Mouse (Mus musculus): ENCODE data around the gene Cib3. TPM values are rescaled to one million over a fixed set of nuclear protein-coding genes. Genes with fewer than 3 reads are reported as not detected.

The Cib3 gene
- polyA plus RNA-seq, 1 experiment = not detected

DNA sequence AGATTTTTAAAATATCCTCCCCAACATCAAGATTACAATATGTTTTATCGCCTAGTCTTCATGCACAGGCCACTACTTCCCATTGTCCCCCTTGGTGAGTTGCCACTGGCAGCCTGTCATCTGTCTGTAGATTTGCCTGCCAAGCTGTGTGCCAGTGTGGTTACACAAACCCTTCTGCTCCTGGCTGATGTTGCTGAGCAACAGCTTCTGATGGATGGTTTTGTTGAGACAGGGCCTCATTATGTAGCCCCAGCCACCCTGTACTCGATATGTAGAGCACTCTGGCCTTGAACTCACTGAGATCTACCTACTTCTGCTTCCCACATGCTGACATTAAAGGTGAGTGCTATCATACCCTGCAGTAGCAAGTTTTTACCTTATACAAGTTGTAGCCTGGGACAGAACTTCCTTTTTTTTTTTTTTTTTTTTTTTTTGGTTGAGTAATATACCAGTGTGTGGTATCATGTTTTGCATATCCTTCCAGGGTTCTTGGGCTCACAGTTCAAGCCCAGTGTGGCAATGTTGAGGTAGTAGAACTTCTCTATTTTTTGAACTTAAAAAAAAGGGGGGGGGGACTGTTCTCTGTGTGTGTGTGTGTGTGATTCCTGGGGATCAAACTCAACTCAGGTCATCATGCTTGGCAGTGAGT, 29.0 kb downstream of the Cib3 start:
- peaks cover 39% of the 10 kb centered on the region for H3K36me3 ChIP-seq (replicated peaks; ENCODE audit: low read length)
- TF ChIP-seq GATA1 (IDR thresholded peaks at IDR 0.05; ENCODE audit: borderline replicate concordance, low read length) (no peak), FLI1 (IDR thresholded peaks at IDR 0.05; ENCODE audit: low read length) (no peak)
- no peak overlapping the region for H3K4me3 ChIP-seq (replicated peaks)
- H3K4me1 ChIP-seq = peaks cover 29% of the 10 kb centered on the region
- no peaks in the 10 kb centered on the region for H3K9me3 ChIP-seq
- no peaks in the 10 kb centered on the region for H3K27me3 ChIP-seq (replicated peaks)

GRCm38 (mm10) chr8:72177346-72177925, 35.2 kb downstream of the Cib3 start:
- Histone ChIP-seq H3K4me1 (peaks cover 15% of the 10 kb centered on the region; the same call in 1 of the 2 replicates), H3K9me3 (no peaks in the 10 kb centered on the region), H3K4me3 (replicated peaks) (no peak overlapping the region), H3K36me3 (replicated peaks; ENCODE audit: low read length) (peaks cover 99% of the 10 kb centered on the region), H3K27me3 (replicated peaks) (no peaks in the 10 kb centered on the region)
- TF ChIP-seq FLI1 (IDR thresholded peaks at IDR 0.05; ENCODE audit: low read length) (no peak), GATA1 (IDR thresholded peaks at IDR 0.05; ENCODE audit: borderline replicate concordance, low read length) (no peak)

DNA sequence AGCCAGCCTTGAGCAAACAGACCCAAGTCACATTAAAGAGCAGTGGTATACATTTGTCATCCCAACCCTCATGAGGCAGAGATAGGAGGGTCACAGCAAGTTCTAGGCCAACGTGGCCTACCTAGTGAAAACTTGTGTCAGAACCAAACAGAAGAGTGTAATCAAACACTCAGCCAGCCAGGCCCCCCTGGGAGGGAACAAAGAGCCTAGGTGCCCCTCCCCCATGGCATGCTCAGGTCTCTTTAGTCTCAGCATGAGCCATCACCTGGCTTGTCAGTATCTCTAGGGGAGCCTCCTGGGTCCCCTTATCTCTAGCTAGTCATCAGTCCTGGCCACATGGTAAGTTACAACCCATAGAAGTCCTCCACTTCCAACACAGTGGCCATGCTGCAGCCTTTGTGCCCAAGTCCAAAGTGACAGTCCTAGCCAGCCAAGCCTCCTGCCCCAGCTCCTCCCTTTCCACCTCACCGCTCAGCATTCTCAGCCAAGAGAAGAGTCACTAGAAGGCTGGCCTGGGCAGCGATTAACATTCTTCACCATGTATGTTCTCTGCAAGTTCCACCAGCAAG, 42.9 kb downstream of the Cib3 start:
- Histone ChIP-seq H3K36me3 (replicated peaks; ENCODE audit: low read length) (peaks cover 100% of the 10 kb centered on the region), H3K9me3 (no peaks in the 10 kb centered on the region), H3K27me3 (replicated peaks) (no peaks in the 10 kb centered on the region), H3K4me3 (replicated peaks) (no peak overlapping the region), H3K4me1 (peaks cover 54% of the 10 kb centered on the region)
- TF ChIP-seq GATA1 (IDR thresholded peaks at IDR 0.05; ENCODE audit: borderline replicate concordance, low read length) (no peak), FLI1 (IDR thresholded peaks at IDR 0.05; ENCODE audit: low read length) (no peak)

DNA sequence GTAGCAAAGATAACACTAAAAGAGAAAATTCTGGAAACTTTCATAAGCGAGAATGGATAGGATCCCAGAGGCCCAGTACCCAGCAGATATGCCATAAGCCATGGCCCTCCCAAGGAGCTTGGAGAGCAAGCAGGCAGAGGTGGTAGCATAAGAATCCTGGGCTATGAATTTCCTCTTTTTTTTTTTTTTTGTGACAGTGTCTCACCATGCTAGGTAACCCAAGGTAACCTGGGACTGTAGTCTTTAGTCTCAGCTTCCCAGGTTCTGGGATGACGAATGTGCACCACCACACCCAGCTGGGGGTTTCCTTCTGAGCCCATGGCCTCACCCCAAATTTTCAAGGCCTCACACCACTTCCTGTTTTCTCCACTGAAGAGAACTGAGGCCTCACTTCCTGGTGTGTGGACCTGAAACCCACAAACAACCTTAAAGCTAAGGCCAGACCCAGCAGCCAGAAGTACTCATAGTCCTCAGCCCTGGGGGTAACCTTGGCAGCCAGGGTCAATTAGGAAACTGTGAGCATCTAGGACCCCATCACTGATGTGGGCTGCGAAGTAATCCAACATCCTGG, 43.5 kb downstream of the Cib3 start:
- Histone ChIP-seq H3K4me1 (peaks cover 59% of the 10 kb centered on the region), H3K36me3 (replicated peaks; ENCODE audit: low read length) (peaks cover 100% of the 10 kb centered on the region), H3K9me3 (no peaks in the 10 kb centered on the region), H3K4me3 (replicated peaks) (no peak overlapping the region), H3K27me3 (replicated peaks) (no peaks in the 10 kb centered on the region)
- TF ChIP-seq FLI1 (IDR thresholded peaks at IDR 0.05; ENCODE audit: low read length) (no peak), GATA1 (IDR thresholded peaks at IDR 0.05; ENCODE audit: borderline replicate concordance, low read length) (no peak)

DNA sequence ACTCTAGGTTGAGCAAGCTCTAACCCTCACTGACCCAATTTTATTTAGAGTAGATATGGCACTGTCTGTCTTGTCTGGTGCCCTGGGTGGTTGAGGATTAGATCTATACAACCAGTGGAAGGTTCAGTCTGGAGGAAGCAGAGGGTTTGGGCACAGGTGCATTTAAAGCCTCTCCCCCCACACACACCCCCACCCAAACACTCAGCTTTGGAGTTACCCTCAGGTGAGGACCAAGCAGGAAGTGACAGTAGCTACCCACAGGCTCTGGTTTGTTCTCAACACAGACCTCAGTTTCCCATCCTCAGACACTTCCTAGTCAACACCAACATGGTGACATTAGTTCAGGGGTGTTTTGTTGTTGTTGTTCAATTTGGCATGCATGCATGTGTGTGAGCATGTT, 49.8 kb downstream of the Cib3 start:
- Histone ChIP-seq H3K4me1 (peaks cover 71% of the 10 kb centered on the region), H3K4me3 (replicated peaks) (peak overlapping the region; percentile 99)
- no peak for TF ChIP-seq GATA1 (IDR thresholded peaks at IDR 0.05; ENCODE audit: borderline replicate concordance, low read length)
- TF ChIP-seq FLI1 (IDR thresholded peaks at IDR 0.05; ENCODE audit: low read length) = no peak

GRCm38 (mm10) chr8:72160707-72161697, 51.6 kb downstream of the Cib3 start, which contains the start of gene Rab8a:
Rab8a (plus strand) TSS chr8:72161200.
- TF ChIP-seq FLI1 (IDR thresholded peaks at IDR 0.05; ENCODE audit: low read length) (no peak; the same call in 1 of the 2 replicates), GATA1 (IDR thresholded peaks at IDR 0.05; ENCODE audit: borderline replicate concordance, low read length) (no peak)
- H3K9me3 ChIP-seq = no peaks in the 10 kb centered on the region
- H3K4me1 ChIP-seq = peaks cover 57% of the 10 kb centered on the region
- no peaks in the 10 kb centered on the region for H3K27me3 ChIP-seq (replicated peaks)
- H3K36me3 ChIP-seq (replicated peaks; ENCODE audit: low read length) = peaks cover 46% of the 10 kb centered on the region
- H3K4me3 ChIP-seq (replicated peaks) = peak within 1 kb of the TSS; percentile 99

More for the DNA sequence above, 49.8 kb downstream of the Cib3 start:
- Histone ChIP-seq H3K9me3 (no peaks in the 10 kb centered on the region), H3K36me3 (replicated peaks; ENCODE audit: low read length) (peaks cover 58% of the 10 kb centered on the region), H3K27me3 (replicated peaks) (no peaks in the 10 kb centered on the region)

GRCm38 (mm10) chr8:72160007-72160406, 52.6 kb downstream of the Cib3 start:
- Histone ChIP-seq H3K4me3 (replicated peaks) (peak overlapping the region; percentile 99), H3K4me1 (peaks cover 47% of the 10 kb centered on the region)
- no peak for TF ChIP-seq FLI1 (IDR thresholded peaks at IDR 0.05; ENCODE audit: low read length)

GRCm38 (mm10) chr8:72158726-72159125, 53.9 kb downstream of the Cib3 start:
- Histone ChIP-seq H3K4me3 (replicated peaks) (no peak overlapping the region), H3K36me3 (replicated peaks; ENCODE audit: low read length) (peaks cover 41% of the 10 kb centered on the region), H3K9me3 (no peaks in the 10 kb centered on the region), H3K4me1 (peaks cover 44% of the 10 kb centered on the region), H3K27me3 (replicated peaks) (no peaks in the 10 kb centered on the region)
- TF ChIP-seq GATA1 (IDR thresholded peaks at IDR 0.05; ENCODE audit: borderline replicate concordance, low read length) (no peak), FLI1 (IDR thresholded peaks at IDR 0.05; ENCODE audit: low read length) (no peak)

More at GRCm38 (mm10) chr8:72160007-72160406, 52.6 kb downstream of the Cib3 start:
- Histone ChIP-seq H3K36me3 (replicated peaks; ENCODE audit: low read length) (peaks cover 42% of the 10 kb centered on the region), H3K27me3 (replicated peaks) (no peaks in the 10 kb centered on the region), H3K9me3 (no peaks in the 10 kb centered on the region)

DNA sequence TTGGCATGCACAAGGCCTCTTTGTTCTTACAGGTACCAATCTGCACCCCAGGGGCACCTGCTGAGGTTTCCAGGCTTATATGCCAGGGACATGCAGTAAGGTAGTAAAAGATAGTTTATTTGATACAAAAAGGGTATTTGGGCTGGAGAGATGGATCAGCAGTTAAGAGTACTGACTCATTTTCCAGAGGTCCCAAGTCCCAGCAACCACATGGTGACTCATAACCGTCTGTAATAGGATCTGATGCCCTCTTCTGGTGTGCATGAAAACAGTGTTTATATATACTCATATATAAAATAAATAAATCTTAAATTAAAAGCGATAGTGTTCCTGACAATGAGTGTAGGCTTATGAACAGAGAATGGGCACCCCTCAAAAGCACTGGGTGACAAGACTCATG, 54.5 kb downstream of the Cib3 start:
- H3K4me3 ChIP-seq (replicated peaks) = no peak overlapping the region
- no peaks in the 10 kb centered on the region for H3K9me3 ChIP-seq
- no peaks in the 10 kb centered on the region for H3K27me3 ChIP-seq (replicated peaks)
- peaks cover 41% of the 10 kb centered on the region for H3K36me3 ChIP-seq (replicated peaks; ENCODE audit: low read length)
- H3K4me1 ChIP-seq = peaks cover 43% of the 10 kb centered on the region
- no peak for TF ChIP-seq GATA1 (IDR thresholded peaks at IDR 0.05; ENCODE audit: borderline replicate concordance, low read length)
- no peak for TF ChIP-seq FLI1 (IDR thresholded peaks at IDR 0.05; ENCODE audit: low read length)

Other genes with a start within 250 kb of the Cib3 start
- gene Cyp4f18, start 203.2 kb downstream of the Cib3 start, polyA plus RNA-seq (2012; ENCODE audit: insufficient read depth, low replicate concordance) = 5.2 and 6.8 TPM in 2 replicates
- gene Olfr372, start 171.6 kb downstream of the Cib3 start, polyA plus RNA-seq (2012; ENCODE audit: insufficient read depth, low replicate concordance) = not detected in 2 replicates
- not detected in 2 replicates for gene Olfr373, start 129.7 kb downstream of the Cib3 start, polyA plus RNA-seq (2012; ENCODE audit: insufficient read depth, low replicate concordance)
- not detected in 2 replicates for gene Olfr374, start 105.8 kb downstream of the Cib3 start, polyA plus RNA-seq (2012; ENCODE audit: insufficient read depth, low replicate concordance)
- gene Tpm4, start 77.9 kb downstream of the Cib3 start, polyA plus RNA-seq (2012; ENCODE audit: insufficient read depth, low replicate concordance) = 84.6 and 1,037 TPM in 2 replicates
- 48.8 and 66.5 TPM in 2 replicates for gene Rab8a, start 51.6 kb downstream of the Cib3 start, polyA plus RNA-seq (2012; ENCODE audit: insufficient read depth, low replicate concordance)
- gene Hsh2d, start 23.2 kb downstream of the Cib3 start, polyA plus RNA-seq (2012; ENCODE audit: insufficient read depth, low replicate concordance) = 2.3 and 4.8 TPM in 2 replicates
- gene Gm11034, start 799 bp upstream of the Cib3 start, polyA plus RNA-seq (2012; ENCODE audit: insufficient read depth, low replicate concordance) = not detected in 2 replicates
- 9.5 and 80.5 TPM in 2 replicates for gene Fam32a, start 6.9 kb upstream of the Cib3 start, polyA plus RNA-seq (2012; ENCODE audit: insufficient read depth, low replicate concordance)
- gene Ap1m1, start 27.2 kb upstream of the Cib3 start, polyA plus RNA-seq (2012; ENCODE audit: insufficient read depth, low replicate concordance) = 188 and 196 TPM in 2 replicates
- gene Gm10282, start 92.4 kb upstream of the Cib3 start, polyA plus RNA-seq (2012; ENCODE audit: insufficient read depth, low replicate concordance) = 27.5 and 64.2 TPM in 2 replicates
- 21.5 and 29.5 TPM in 2 replicates for gene Klf2, start 106.2 kb upstream of the Cib3 start, polyA plus RNA-seq (2012; ENCODE audit: insufficient read depth, low replicate concordance)
- gene Eps15l1, start 208.6 kb upstream of the Cib3 start, polyA plus RNA-seq (2012; ENCODE audit: insufficient read depth, low replicate concordance) = 5.9 and 8.1 TPM in 2 replicates
- gene Calr3, start 231.0 kb upstream of the Cib3 start, polyA plus RNA-seq (2012; ENCODE audit: insufficient read depth, low replicate concordance) = not detected in 2 replicates
- 0.77 and 1.3 TPM in 2 replicates for gene 1700030K09Rik, start 231.0 kb upstream of the Cib3 start, polyA plus RNA-seq (2012; ENCODE audit: insufficient read depth, low replicate concordance)